Mouse (Mus musculus) lung, postnatal 4 days (tissue): ENCODE results near the gene Unc79.

ENCODE experiments used
- DNase-seq, 2 experiments: peaks; one replicate each; pipeline ENCODE4 v3.0.0; 2021

Gene Unc79

GRCm38 (mm10) chr12:102948778-102949394 lies at the start of gene Unc79:
TSS of gene Unc79 (plus strand) at chr12:102948859.
- peak; percentile 12 to 44 for DNase-seq

DNA sequence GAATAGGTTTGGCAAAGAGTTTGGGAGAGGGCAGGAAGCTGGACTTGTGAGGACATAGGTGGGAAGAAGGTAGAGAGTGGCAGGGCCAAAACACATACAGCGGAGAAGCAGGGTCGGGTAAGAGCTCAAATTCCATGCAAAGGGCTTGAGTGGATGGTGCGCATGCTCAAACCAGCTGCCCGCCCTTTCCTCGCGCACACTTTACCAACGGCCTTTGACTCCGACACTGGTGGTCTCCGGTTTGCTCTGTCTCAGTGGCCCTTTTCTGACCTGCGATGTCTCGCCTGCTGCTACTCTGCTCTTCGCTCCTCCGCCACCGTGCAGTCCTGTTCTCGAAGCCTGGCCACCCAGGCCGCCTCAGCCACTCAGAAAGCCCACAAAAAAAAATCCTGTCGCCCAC lies 49.6 kb upstream of the Unc79 start, which contains the start of gene Cox8c:
Cox8c (plus strand) TSS at position 226 of the 400 bp plus-strand sequence.
- no peak for DNase-seq

DNA sequence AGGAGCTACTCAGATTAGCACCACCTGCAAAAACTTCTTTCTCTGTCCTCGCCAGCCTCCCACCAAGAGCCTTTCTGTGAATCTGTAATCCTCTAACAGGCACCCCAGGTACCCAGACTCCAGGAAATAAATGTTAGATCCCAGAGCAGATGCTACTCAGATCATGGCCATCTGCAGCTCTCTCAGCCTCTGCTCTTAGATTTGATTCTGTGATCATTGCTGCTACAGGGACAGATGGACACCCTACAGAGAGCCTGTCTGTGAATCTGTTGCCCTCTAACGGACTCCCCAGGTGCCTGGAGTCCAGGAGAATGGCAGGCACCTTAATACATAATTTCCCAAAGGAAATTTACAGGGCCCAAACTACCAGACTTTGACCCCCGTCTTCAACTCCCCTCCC lies 40.5 kb upstream of the Unc79 start:
- no peak for DNase-seq

DNA sequence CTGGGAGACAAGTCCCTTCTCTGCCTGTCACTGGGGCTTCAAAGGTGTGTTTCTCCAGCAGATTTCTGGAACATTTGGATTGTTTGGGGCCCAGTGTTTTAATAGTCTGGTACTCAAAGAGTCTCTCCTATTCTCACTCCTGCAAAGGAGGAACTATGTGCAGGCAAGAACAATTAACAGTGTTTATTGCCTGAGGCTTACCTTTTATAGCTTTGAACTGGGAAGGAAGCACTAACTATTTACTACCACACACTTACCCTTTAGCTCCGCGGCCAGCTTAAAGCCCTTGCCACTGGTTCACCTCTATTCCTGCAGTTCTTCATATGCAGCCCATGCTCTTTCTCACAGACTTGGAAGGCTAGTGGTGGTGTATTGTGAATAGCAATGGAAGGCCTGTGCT lies 32.6 kb upstream of the Unc79 start:
- no peak for DNase-seq

DNA sequence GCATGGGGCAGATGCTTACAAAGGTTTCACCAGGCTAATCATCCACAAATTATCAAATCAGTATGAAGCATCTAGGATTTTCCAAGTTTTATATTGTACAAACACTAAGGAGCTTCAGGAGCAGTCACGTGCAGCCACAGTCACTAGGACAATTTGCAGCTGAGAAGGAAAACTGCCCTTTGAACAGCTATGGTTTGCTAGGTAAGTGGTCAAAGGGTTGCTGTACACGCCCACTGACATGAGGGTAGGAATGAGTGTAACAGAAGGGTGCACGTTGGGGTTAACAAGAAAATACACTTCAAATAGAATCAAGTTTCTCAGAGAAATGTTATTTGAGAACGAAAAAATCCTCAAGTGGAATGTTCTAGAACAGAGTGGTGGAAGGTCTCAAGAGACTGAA lies 18.9 kb upstream of the Unc79 start:
- no peak for DNase-seq

GRCm38 (mm10) chr12:102930335-102930734 lies 18.3 kb upstream of the Unc79 start:
- no peak for DNase-seq

- DNase-seq, result no peak
These were observed 17.9 kb upstream of the Unc79 start for GRCm38 (mm10) chr12:102930789-102931188.

GRCm38 (mm10) chr12:102935892-102936291 lies 12.8 kb upstream of the Unc79 start:
- no peak for DNase-seq

GRCm38 (mm10) chr12:102945571-102945970 lies 3.1 kb upstream of the Unc79 start:
- no peak for DNase-seq

- no peak for DNase-seq
These were observed 833 bp upstream of the Unc79 start for GRCm38 (mm10) chr12:102947826-102948225.

DNA sequence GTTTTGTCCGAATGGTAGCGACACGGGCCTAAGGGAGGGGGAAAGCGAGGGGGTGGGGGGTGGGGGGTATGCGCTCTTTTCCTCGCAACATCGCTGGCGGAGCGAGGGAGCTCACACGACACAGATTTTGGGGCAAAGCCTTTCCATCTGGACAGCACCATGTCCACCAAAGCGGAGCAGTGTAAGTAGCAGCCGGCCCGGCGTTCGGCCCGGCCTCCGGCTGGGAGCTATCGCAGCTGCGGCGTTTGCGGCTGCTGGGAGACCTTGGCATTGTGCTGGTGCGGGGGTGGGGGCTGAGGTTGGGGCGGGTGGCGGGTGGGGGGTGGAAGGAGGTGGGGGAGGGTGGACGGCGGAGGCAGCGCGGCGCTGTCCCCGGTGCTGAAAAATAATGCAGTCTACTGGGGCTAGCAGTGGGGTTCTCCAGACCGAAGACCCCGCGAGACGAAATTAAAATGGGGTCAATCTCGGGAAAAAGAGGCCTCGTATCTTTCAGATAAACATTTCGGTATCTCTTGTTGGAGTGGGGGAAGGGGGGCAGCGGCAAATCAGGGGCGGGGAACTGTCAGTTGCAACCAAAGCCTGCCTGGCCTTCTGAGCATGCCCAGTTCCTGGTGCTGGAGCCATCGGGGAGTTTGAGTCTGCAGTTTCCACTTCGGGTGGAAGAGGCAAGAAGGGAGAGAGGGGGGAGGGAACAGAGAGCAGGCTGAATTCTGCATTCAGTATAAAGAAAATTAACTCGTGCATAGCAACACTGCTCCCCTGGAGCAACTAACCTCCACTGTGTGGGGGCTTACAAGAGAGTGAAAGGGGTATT lies 943 bp downstream of the Unc79 start:
- DNase-seq, result peak; percentile 51 to 55

DNA sequence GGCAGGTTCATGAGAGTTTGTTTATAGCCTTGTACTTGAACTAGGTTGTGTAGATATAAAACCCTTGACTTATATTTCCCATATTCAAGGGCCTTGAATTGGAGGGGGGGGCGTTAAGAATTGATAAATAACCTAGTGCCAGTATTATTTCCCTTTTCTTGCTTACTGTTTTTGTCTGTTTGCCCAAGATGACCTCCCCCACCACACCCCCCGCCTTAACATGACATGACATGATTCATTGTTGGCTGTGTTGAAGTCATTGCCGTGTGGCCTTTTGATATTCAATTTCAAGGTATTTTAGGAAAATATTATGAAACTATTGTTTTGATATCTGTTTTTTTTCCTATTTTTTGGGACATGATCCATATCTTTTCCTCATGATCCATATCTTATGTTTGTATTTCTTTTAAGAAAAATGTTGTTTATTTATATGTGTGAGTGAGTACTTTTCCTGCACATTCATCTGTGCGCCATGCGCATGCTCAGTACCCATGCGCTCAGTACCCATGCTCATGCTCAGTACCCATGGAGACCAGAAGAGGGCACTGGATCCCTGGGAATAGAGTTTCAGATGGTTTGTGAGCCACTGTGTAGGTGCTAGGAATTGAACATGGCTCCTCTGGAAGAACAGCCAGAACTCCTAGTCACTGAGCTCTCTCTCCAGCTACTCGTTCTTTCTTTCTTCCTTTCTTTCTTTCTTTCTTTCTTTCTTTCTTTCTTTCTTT lies 11.6 kb downstream of the Unc79 start:
- DNase-seq, result no peak

- DNase-seq, result no peak
These were observed 12.4 kb downstream of the Unc79 start for GRCm38 (mm10) chr12:102961066-102961465.

DNA sequence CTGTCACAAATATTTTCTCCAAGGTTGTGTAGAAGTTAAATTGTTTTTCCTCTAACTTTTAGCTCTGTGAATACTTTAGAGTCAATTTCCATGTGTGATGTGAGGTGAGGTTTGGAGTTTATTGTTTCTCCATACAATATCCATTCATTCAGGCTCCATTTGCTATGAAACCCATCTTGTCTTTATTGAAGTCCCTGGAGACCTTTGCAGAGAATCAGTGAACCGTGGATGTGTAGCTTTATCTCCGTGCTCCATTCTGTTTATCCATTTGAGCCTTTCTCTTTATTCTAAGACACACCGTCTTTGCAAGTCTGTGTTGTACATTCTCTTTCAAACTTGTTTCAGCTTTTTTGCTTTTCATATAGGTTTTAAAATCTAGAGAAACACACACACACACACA lies 15.8 kb downstream of the Unc79 start:
- DNase-seq, result no peak

- no peak for DNase-seq
These were observed 31.9 kb downstream of the Unc79 start for GRCm38 (mm10) chr12:102980584-102980983.

- no peak for DNase-seq
These were observed 32.9 kb downstream of the Unc79 start for GRCm38 (mm10) chr12:102981543-102981942.

DNA sequence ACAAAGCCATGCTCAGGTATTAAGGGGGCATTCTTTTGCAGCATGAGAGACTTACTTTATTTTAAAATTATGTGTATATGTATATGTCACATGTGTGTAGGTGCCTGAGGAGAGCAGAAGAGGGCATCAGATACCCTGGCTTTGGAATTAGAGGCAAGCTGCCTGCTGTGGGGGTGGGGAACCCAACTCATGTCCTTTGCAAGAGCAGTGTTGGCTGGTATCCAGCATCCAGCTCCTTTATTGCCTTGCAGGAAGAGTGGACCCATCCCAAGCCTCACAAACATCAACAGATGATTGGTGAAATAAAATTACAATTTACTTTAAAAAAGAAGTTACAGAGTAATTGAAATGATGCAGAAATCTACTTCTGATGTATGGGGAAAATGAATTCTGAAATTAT lies 36.7 kb downstream of the Unc79 start:
- DNase-seq, result no peak

GRCm38 (mm10) chr12:102987736-102988135 lies 39.1 kb downstream of the Unc79 start:
- DNase-seq, result no peak

DNA sequence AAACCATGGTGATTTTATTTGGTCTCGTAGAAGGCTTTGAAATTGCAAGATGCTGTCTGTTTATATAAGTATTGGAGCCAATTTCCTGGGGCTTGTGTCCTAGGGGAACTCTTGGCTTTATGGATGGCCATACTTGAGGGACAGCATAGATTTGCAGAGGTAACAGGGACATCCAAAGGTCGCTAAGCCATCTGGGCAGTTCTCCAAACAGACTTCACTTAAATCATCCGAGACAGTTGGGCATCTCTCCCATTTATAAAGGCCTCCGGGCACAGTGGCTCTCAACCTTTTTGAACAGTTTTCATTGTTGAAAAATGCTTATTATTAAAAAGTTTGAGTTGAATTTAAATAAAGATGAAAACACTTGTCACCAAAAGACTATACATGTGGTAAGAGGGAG lies 59.8 kb downstream of the Unc79 start:
- no peak for DNase-seq

GRCm38 (mm10) chr12:103018161-103018560 lies 69.5 kb downstream of the Unc79 start:
- DNase-seq, result no peak

GRCm38 (mm10) chr12:103036692-103037091 lies 88.0 kb downstream of the Unc79 start:
- no peak for DNase-seq

DNA sequence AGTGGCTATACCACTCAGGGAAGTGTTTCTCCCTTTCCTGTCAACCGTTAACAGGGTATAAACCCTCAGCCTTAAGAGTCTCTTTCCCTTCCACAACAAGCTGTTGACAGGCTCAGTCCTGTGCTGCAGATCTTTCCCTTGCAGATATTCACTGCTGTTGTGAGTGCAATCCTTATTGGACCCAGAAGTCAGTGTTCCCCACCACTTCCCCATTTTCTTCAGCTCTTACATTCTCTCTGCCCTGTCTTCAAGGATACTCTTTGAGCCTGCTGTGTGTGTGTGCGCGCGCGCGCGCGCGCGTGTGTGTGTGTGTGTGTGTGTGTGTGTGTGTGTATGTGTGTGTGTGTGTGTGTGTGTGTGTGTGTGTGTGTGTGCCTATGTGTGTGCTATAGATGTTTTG lies 90.7 kb downstream of the Unc79 start:
- DNase-seq, result no peak

- no peak for DNase-seq
These were observed 91.5 kb downstream of the Unc79 start for GRCm38 (mm10) chr12:103040136-103040535.

DNA sequence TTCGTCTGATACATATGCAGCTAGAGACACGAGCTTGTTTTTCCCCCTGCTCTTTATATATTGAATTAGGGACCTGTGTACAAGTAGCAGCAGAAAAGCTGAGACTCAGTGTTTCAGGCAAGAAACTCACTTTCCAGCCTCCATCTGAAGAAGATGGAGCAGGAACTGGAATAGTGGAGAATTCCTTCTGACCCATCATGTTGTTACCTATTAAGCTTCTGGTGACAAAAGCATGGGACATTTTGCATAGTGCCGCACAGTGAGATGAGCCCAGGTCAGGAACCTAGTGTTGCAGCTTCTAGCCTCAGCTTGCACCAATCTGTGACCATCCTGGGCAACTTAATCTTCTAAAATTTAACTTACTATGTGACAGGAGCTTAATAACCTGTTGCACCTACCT lies 92.7 kb downstream of the Unc79 start:
- no peak for DNase-seq
